Mouse (Mus musculus) lung, adult 2 months (tissue): ENCODE data around the gene Tmc5. TPM values are rescaled to one million over a fixed set of nuclear protein-coding genes. Genes with fewer than 3 reads are reported as not detected.

Experiments used
- DNase-seq: peaks from one replicate; pipeline ENCODE4 v3.0.0; 2022
- H3K4me1 ChIP-seq: fragments of 200-500 bp; 2 replicates; pipeline ENCODE4 v1.6.1; 2011; ENCODE audit warnings: low read length; ENCODE audit not compliant: control insufficient read depth, insufficient read depth
- H3K4me3 ChIP-seq: fragments of 200-500 bp; replicated peaks from 2 replicates; pipeline ENCODE3; 2011; ENCODE audit warnings: low read depth, mild to moderate bottlenecking, control low read depth, low read length; ENCODE audit errors: extremely low read depth
- POLR2A ChIP-seq: fragments of 200-500 bp; IDR thresholded peaks from 2 replicates; pipeline ENCODE4 v1.6.1; 2011; ENCODE audit warnings: low read depth, mild to moderate bottlenecking, control low read depth, low read length, borderline replicate concordance; ENCODE audit errors: extremely low read depth
- WGBS: fragments of 180-500 bp; shearing (Covaris S2); methylation state at CpG from one replicate; pipeline ENCODE4 v1.1.7; 2018; 5-methylcytosine and 5-hydroxymethylcytosine counted together
- polyA plus RNA-seq: library from polyadenylated mRNA; depleted of rRNA; stranded (reverse); fragments of >200 nt; gene quantifications from 2 replicates; pipeline ENCODE4 v1.2.3, GENCODE M21; 2012; rRNA removed

Tmc5 gene
- polyA plus RNA-seq, 1 experiment: 0.57 TPM

DNA sequence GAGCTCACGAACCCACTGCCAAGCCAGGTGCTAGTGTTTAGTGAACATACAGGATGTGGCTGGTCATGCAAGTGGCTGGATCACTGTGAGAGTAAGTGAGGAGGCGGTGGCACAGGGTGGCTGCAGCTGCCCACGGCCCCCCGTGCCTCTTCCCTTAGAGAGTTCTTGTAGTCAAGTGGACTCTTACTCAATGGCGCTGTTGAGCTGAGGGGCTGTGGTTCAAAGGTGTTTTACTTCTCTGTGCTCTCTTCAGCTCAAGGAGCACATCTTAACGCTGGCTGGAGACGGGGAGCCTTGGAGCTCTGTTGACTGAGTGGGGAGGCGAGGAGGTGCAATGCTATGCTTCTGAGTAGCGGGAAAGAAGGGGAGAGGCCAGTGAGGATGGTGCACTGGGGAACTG lies 126.8 kb downstream of the Tmc5 start:
- WGBS: 79% methylated on average over 9 of the region's 9 CpGs

More for the DNA sequence above, 126.8 kb downstream of the Tmc5 start:
- no peak overlapping the region for H3K4me3 ChIP-seq
- TF ChIP-seq POLR2A: no peak
- peaks cover 3% of the 10 kb centered on the region; the same call in 1 of the 2 replicates for H3K4me1 ChIP-seq
- DNase-seq: peak; percentile 70

Other genes with a start within 250 kb of the Tmc5 start
- 5.0 and 6.8 TPM in 2 replicates for gene Syt17, start 149.1 kb upstream of the Tmc5 start, polyA plus RNA-seq
- gene Itpripl2, start 105.3 kb upstream of the Tmc5 start, polyA plus RNA-seq: 60.9 and 84.2 TPM in 2 replicates
- gene Coq7, start 63.9 kb upstream of the Tmc5 start, polyA plus RNA-seq: 29.2 and 41.4 TPM in 2 replicates
- gene Tmc7, start 12.6 kb upstream of the Tmc5 start, polyA plus RNA-seq: 1.3 and 1.5 TPM in 2 replicates
- 307 and 574 TPM in 2 replicates for gene Gde1, start 108.5 kb downstream of the Tmc5 start, polyA plus RNA-seq
- gene Ccp110, start 115.3 kb downstream of the Tmc5 start, polyA plus RNA-seq: 4.9 and 6.8 TPM in 2 replicates
- gene Vps35l, start 142.9 kb downstream of the Tmc5 start, polyA plus RNA-seq: 40.1 and 41.7 TPM in 2 replicates